Mouse (Mus musculus) adrenal gland, adult 2 months (tissue): Measurements from ENCODE around the gene Rapgef2. TPM values are rescaled to one million over a fixed set of nuclear protein-coding genes. Genes with fewer than 3 reads are reported as not detected.

Experiments
- DNase-seq: peaks from one replicate; pipeline ENCODE4 v3.0.0; 2021
- polyA plus RNA-seq: library from polyadenylated mRNA; depleted of rRNA; stranded (reverse); fragments of >200 nt; gene quantifications from 2 replicates; pipeline ENCODE4 v1.2.3, GENCODE M21; 2012; rRNA removed
- total RNA-seq, 2 experiments: library from RNA; stranded (reverse); gene quantifications; 2 replicates each; pipeline ENCODE4 v1.2.3; 2021

Rapgef2 gene
- total and polyA plus RNA-seq, 3 experiments: 6.9 to 20.9 (median 20.6) TPM

- no peak for DNase-seq
These were observed 260.3 kb downstream of the Rapgef2 start for GRCm38 (mm10) chr3:79025983-79026382.

- no peak for DNase-seq
These were observed 262.5 kb downstream of the Rapgef2 start for GRCm38 (mm10) chr3:79023735-79024328.

- no peak for DNase-seq
These were observed 263.6 kb downstream of the Rapgef2 start for GRCm38 (mm10) chr3:79022690-79023089.

- no peak for DNase-seq
These were observed 268.9 kb downstream of the Rapgef2 start for GRCm38 (mm10) chr3:79017440-79017839.

- DNase-seq: no peak
These were observed 269.5 kb downstream of the Rapgef2 start for GRCm38 (mm10) chr3:79016830-79017229.

GRCm38 (mm10) chr3:79015621-79016474, 270.5 kb downstream of the Rapgef2 start:
- DNase-seq: no peak

Other genes starting within 250 kb of the Rapgef2 start
- gene Gm17359, start 50.1 kb upstream of the Rapgef2 start, total RNA-seq: not detected
- not detected in 2 replicates for gene Gm17359, start 50.1 kb upstream of the Rapgef2 start, polyA plus RNA-seq